Mouse (Mus musculus) stomach, embryonic 15.5 days (tissue): Measurements from ENCODE around the gene Gm10696. TPM values are rescaled to one million over a fixed set of nuclear protein-coding genes. Genes with fewer than 3 reads are reported as not detected.
"Not testable (repeated sequence)": the region's sequence is repeated elsewhere in the genome, so short reads cannot be mapped to it uniquely, and the experiment has no call there.

Experiments used
- ATAC-seq: fragments of 200-750 bp; cut with Nextera tagmentation; 2 replicates; pipeline ENCODE4 v1.8.0; 2017; ENCODE audit warnings: low read depth, moderate number of reproducible peaks, moderate TSS enrichment; ENCODE audit not compliant: insufficient read depth, low FRiP score
- H3K27ac ChIP-seq: fragments of 300-500 bp; sonication (generic); 2 replicates; pipeline ENCODE4 v1.5.1; 2015; ENCODE audit warnings: mild to moderate bottlenecking, inconsistent platforms
- H3K27me3 ChIP-seq: fragments of 300-500 bp; sonication (generic); replicated peaks from 2 replicates; pipeline ENCODE4 v1.6.1; 2015; ENCODE audit warnings: inconsistent platforms
- H3K36me3 ChIP-seq: fragments of 300-500 bp; sonication (generic); 2 replicates; pipeline ENCODE4 v1.6.1; 2015; ENCODE audit warnings: inconsistent platforms
- H3K4me1 ChIP-seq: fragments of 300-500 bp; sonication (generic); 2 replicates; pipeline ENCODE4 v1.6.1; 2015; ENCODE audit warnings: inconsistent platforms
- H3K4me2 ChIP-seq: fragments of 300-500 bp; sonication (generic); 2 replicates; pipeline ENCODE4 v1.6.1; 2015; ENCODE audit warnings: mild to moderate bottlenecking, inconsistent platforms
- H3K4me3 ChIP-seq: fragments of 300-500 bp; sonication (generic); replicated peaks from 2 replicates; pipeline ENCODE4 v1.5.1; 2015; ENCODE audit warnings: inconsistent platforms
- H3K9ac ChIP-seq: fragments of 300-500 bp; sonication (generic); 2 replicates; pipeline ENCODE4 v1.6.1; 2015; ENCODE audit warnings: inconsistent platforms
- H3K9me3 ChIP-seq: fragments of 300-500 bp; sonication (generic); 2 replicates; pipeline ENCODE4 v1.6.1; 2016; ENCODE audit warnings: inconsistent platforms
- WGBS: fragments of 180-500 bp; shearing (Covaris S2); methylation state at CpG from one replicate; pipeline ENCODE4 v1.1.7; 2015; 5-methylcytosine and 5-hydroxymethylcytosine counted together
- polyA plus RNA-seq: library from polyadenylated mRNA; unstranded; fragments of >200 nt; fragmentation: Nextera tagmentation; extraction: Ambion mirVana; gene quantifications from 2 replicates; pipeline ENCODE4 v1.2.1, GENCODE M21; 2015

The Gm10696 gene
- polyA plus RNA-seq = not detected in 2 replicates

- H3K4me2 ChIP-seq, H3K27me3 ChIP-seq, H3K27ac ChIP-seq, H3K4me1 ChIP-seq, ATAC-seq, H3K36me3 ChIP-seq, H3K4me3 ChIP-seq, H3K9ac ChIP-seq, H3K9me3 ChIP-seq: not testable (repeated sequence)
- 71% methylated on average over 1 of the region's 1 CpGs for WGBS
Measured at GRCm38 (mm10) chr3:94178093-94178492, at the start of gene Gm10696. Gene Gm10696 (minus strand): TSS chr3:94178193.

DNA sequence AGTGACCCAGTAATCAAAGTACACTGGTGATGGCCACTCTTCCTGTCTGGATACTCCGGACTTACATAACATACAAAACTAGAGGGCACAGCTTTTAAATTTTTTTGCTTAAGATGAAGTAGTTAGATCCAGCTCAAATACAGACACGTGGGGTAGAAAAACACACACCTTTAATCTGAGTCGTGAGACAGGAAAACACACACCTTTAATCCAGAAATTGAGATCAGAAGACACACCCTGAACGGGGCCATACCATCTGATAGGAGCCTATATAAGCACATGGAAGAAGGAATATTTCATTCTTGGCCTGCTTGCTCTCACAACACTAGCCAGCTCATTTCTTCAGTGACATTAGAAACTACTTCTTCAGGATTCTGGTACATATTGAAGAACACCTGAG is 18.4 kb upstream of the Gm10696 start, which contains the start of gene Gm5286:
Gm5286 (plus strand) TSS at position 301 of the 400 bp plus-strand sequence.
- not testable (repeated sequence) for H3K4me1 ChIP-seq, H3K4me3 ChIP-seq, H3K36me3 ChIP-seq, H3K27ac ChIP-seq, H3K27me3 ChIP-seq, H3K4me2 ChIP-seq, H3K9me3 ChIP-seq, ATAC-seq, H3K9ac ChIP-seq
- 64% methylated on average over 3 of the region's 4 CpGs for WGBS

DNA sequence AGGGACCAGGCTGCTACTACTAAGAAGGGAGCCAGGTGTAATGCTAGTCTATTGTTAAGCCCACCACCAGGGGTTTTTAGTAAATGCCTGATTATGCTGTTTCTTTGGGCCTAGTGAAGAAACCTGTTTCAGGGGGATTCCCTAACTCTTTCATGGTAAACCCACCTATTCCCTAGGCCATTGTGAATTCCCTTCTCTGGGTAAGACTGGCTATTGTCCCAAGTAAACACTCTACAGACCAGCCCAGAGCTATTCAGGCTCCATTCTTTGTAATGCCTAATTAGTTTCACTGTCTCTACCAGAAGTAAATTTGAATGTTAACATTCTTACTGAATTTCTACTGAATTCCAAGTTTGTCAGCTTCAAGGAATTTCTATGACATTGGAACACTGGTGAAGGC is 10.6 kb downstream of the Gm10696 start:
- H3K9ac ChIP-seq, H3K27ac ChIP-seq, H3K9me3 ChIP-seq, H3K4me3 ChIP-seq, H3K4me1 ChIP-seq, H3K4me2 ChIP-seq, H3K36me3 ChIP-seq, H3K27me3 ChIP-seq, ATAC-seq: not testable (repeated sequence)

Other genes with a start within 250 kb of the Gm10696 start
- gene Gm9117, start 234.7 kb downstream of the Gm10696 start, polyA plus RNA-seq = 0.09 TPM in 1 of 2 replicates, not detected in the other
- not detected in 2 replicates for gene Tdpoz5, start 216.9 kb downstream of the Gm10696 start, polyA plus RNA-seq
- gene Gm9125, start 123.3 kb downstream of the Gm10696 start, polyA plus RNA-seq = not detected in 2 replicates
- gene Gm10697, start 105.5 kb downstream of the Gm10696 start, polyA plus RNA-seq = not detected in 2 replicates
- not detected in 2 replicates for gene Gm5286, start 18.5 kb upstream of the Gm10696 start, polyA plus RNA-seq
- gene Gm4778, start 85.8 kb upstream of the Gm10696 start, polyA plus RNA-seq = not detected in 2 replicates
- 11.2 and 11.9 TPM in 2 replicates for gene Them4, start 131.9 kb upstream of the Gm10696 start, polyA plus RNA-seq
- gene Them5, start 163.9 kb upstream of the Gm10696 start, polyA plus RNA-seq = 5.2 and 10.4 TPM in 2 replicates
- 1.4 and 2.0 TPM in 2 replicates for gene C2cd4d, start 184.2 kb upstream of the Gm10696 start, polyA plus RNA-seq
- 7.0 and 7.6 TPM in 2 replicates for gene Rorc, start 194.6 kb upstream of the Gm10696 start, polyA plus RNA-seq
- 0.49 and 0.51 TPM in 2 replicates for gene Lingo4, start 220.3 kb upstream of the Gm10696 start, polyA plus RNA-seq
- 9.4 and 10.6 TPM in 2 replicates for gene Tdrkh, start 235.1 kb upstream of the Gm10696 start, polyA plus RNA-seq